Mouse (Mus musculus) ES-Bruce4 (cell line): Measurements from ENCODE around the gene Ppp4r1. TPM values are rescaled to one million over a fixed set of nuclear protein-coding genes. Genes with fewer than 3 reads are reported as not detected.

Experiments
- H3K27ac ChIP-seq: 2 replicates; pipeline ENCODE4 v1.5.1; 2012; ENCODE audit warnings: low read length, inconsistent platforms; ENCODE audit not compliant: insufficient read depth
- H3K27me3 ChIP-seq: 2 replicates; pipeline ENCODE4 v1.6.1; 2012; ENCODE audit warnings: mild to moderate bottlenecking, low read length, inconsistent platforms; ENCODE audit not compliant: control insufficient read depth, poor library complexity, insufficient read depth, severe bottlenecking
- H3K36me3 ChIP-seq: 2 replicates; pipeline ENCODE4 v1.6.1; 2012; ENCODE audit warnings: inconsistent platforms, mild to moderate bottlenecking, low read length, moderate library complexity; ENCODE audit not compliant: control insufficient read depth, poor library complexity, insufficient read depth, severe bottlenecking
- H3K4me1 ChIP-seq: one replicate; pipeline ENCODE4 v1.8.1; 2011; ENCODE audit warnings: low read length; ENCODE audit not compliant: control insufficient read depth, insufficient read depth
- H3K4me3 ChIP-seq: 2 replicates; pipeline ENCODE4 v1.5.1; 2011; ENCODE audit warnings: low read depth, mild to moderate bottlenecking, low read length
- H3K9ac ChIP-seq: 2 replicates; pipeline ENCODE4 v1.6.1; 2012; ENCODE audit warnings: low read depth, mild to moderate bottlenecking, inconsistent platforms; ENCODE audit not compliant: poor library complexity, severe bottlenecking
- H3K9me3 ChIP-seq: replicated peaks from 2 replicates; pipeline ENCODE4 v1.6.1; 2012; ENCODE audit warnings: mild to moderate bottlenecking, low read length, inconsistent platforms; ENCODE audit not compliant: control insufficient read depth, poor library complexity, insufficient read depth, severe bottlenecking
- CTCF ChIP-seq: IDR thresholded peaks from one replicate; pipeline ENCODE4 v1.8.1; 2011; ENCODE audit warnings: low read depth, low read length
- EP300 ChIP-seq: IDR thresholded peaks from 2 replicates; pipeline ENCODE4 v1.6.1; 2011; ENCODE audit warnings: low read depth, low read length; ENCODE audit not compliant: insufficient read depth
- POLR2A ChIP-seq: IDR thresholded peaks from one replicate; pipeline ENCODE4 v1.8.1; 2011; ENCODE audit warnings: low read length; ENCODE audit not compliant: insufficient read depth
- polyA plus RNA-seq: library from polyadenylated mRNA; stranded (reverse); fragments of >200 nt; gene quantifications from 2 replicates; pipeline ENCODE4 v1.2.4, GENCODE M21; 2011; ENCODE audit warnings: low read depth; ENCODE audit not compliant: missing spikeins, insufficient read depth, insufficient read length

Gene Ppp4r1
- polyA plus RNA-seq, 1 experiment: 48.4 TPM

DNA sequence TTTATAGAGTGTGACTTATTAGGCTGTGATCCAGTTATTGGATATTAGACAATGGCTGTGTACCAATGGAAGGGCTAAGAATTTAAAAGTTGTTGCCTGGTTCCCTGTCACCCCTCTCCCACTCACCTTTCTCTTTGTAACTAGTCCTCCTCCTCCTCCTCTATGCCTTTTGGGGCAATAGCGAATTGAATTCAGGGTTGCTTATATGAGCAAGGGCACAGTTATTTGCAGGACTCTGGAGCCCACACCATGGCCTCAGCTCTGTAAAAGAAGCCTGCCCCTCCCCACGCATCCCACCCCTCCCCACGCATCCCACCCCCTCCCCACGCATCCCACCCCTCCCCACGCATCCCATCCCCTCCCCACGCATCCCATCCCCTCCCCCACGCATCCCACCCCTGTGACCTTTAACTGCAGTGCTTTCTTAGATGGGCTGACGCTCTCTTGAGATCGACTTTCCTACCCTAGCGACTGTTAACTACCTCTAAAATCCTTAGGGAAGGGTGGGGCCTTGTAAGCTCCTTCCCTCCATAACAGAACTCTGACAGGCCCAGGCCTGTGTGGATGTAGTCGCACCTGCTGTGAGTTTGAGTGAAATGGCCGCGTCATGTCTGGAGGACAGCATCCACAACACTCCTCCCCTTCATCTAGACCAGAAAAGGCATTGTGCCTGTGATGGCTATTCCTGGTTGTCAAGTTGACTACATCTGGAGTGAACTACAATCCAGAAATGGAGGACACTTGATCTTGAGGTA, 11.9 kb downstream of the Ppp4r1 start:
- Histone ChIP-seq H3K9me3 (no peaks in the 10 kb centered on the region), H3K9ac (no peak overlapping the region), H3K4me1 (peaks cover 6% of the 10 kb centered on the region), H3K27ac (peak overlapping the region; percentile 65), H3K27me3 (no peaks in the 10 kb centered on the region), H3K36me3 (no peaks in the 10 kb centered on the region), H3K4me3 (no peak overlapping the region)
- TF ChIP-seq POLR2A (no peak), CTCF (no peak), EP300 (no peak)

GRCm38 (mm10) chr17:65796056-65796455, 13.7 kb downstream of the Ppp4r1 start:
- peaks cover 6% of the 10 kb centered on the region for H3K4me1 ChIP-seq

GRCm38 (mm10) chr17:65798446-65798845, 16.1 kb downstream of the Ppp4r1 start:
- H3K9ac ChIP-seq: no peak overlapping the region
- no peaks in the 10 kb centered on the region for H3K36me3 ChIP-seq
- TF ChIP-seq POLR2A (no peak), CTCF (no peak), EP300 (no peak)
- H3K4me3 ChIP-seq: no peak overlapping the region
- H3K27me3 ChIP-seq: no peaks in the 10 kb centered on the region
- no peaks in the 10 kb centered on the region for H3K9me3 ChIP-seq
- H3K4me1 ChIP-seq: peaks cover 6% of the 10 kb centered on the region
- no peak overlapping the region for H3K27ac ChIP-seq

More at GRCm38 (mm10) chr17:65796056-65796455, 13.7 kb downstream of the Ppp4r1 start:
- no peaks in the 10 kb centered on the region for H3K36me3 ChIP-seq
- H3K9ac ChIP-seq: no peak overlapping the region
- no peaks in the 10 kb centered on the region for H3K27me3 ChIP-seq
- no peaks in the 10 kb centered on the region for H3K9me3 ChIP-seq
- no peak overlapping the region for H3K4me3 ChIP-seq
- H3K27ac ChIP-seq: no peak overlapping the region
- TF ChIP-seq CTCF (no peak), EP300 (no peak), POLR2A (no peak)

GRCm38 (mm10) chr17:65799353-65799752, 17.0 kb downstream of the Ppp4r1 start:
- no peak overlapping the region for H3K9ac ChIP-seq
- H3K9me3 ChIP-seq: no peaks in the 10 kb centered on the region
- peaks cover 6% of the 10 kb centered on the region for H3K4me1 ChIP-seq
- TF ChIP-seq EP300: no peak
- TF ChIP-seq CTCF: no peak
- TF ChIP-seq POLR2A: no peak
- 0 out of 2 replicates have a peak, but pooled peaks cover 1% of the 10 kb centered on the region for H3K36me3 ChIP-seq
- no peak overlapping the region for H3K4me3 ChIP-seq
- H3K27me3 ChIP-seq: no peaks in the 10 kb centered on the region
- H3K27ac ChIP-seq: no peak overlapping the region

DNA sequence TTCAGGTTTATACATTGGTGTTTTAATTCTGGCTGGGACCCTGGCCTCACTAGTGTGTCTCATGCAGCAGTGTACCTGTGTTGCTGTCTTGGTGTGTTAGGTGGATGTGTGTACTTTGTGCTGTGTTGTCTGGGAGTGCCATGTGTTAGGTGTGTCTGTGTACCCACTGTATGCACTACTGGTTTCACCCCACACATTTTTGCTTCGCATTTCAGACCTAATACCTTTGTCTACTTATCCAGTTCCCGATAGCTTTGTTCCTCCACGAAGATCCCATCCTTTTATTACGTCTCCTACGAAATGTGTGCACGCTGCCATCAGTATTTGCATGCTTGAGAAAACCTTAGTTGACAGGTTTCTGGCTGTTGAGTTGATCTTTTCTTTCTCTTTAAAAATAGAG, 18.1 kb downstream of the Ppp4r1 start:
- no peak overlapping the region for H3K9ac ChIP-seq
- H3K36me3 ChIP-seq: 0 out of 2 replicates have a peak, but pooled peaks cover 3% of the 10 kb centered on the region
- no peak for TF ChIP-seq POLR2A
- no peak for TF ChIP-seq CTCF
- no peak for TF ChIP-seq EP300
- H3K4me1 ChIP-seq: peaks cover 1% of the 10 kb centered on the region
- no peak overlapping the region for H3K4me3 ChIP-seq
- no peak overlapping the region for H3K27ac ChIP-seq
- no peaks in the 10 kb centered on the region for H3K9me3 ChIP-seq
- no peaks in the 10 kb centered on the region for H3K27me3 ChIP-seq

DNA sequence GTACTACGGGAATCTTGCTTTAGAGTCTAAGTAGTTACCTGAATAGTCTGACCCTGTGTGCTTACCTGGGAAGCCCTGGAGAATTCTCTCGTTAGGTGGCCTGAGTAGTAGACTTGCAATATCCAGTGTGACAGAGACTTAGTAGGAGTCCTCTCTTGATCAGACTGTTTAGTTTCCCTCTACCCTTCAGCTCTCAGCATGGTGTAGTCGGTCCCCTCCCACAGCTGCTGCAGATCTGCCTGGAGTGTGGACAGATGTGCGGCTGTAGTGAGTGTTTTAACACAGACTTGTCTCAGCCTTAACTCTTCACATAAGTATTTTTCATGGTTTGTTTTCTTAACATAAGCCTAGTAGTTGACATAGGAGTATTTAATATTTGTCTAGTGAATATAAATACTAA, 19.7 kb downstream of the Ppp4r1 start:
- Histone ChIP-seq H3K9me3 (no peaks in the 10 kb centered on the region), H3K4me1 (peaks cover 1% of the 10 kb centered on the region), H3K27me3 (no peaks in the 10 kb centered on the region), H3K9ac (no peak overlapping the region), H3K4me3 (no peak overlapping the region), H3K27ac (no peak overlapping the region), H3K36me3 (0 out of 2 replicates have a peak, but pooled peaks cover 3% of the 10 kb centered on the region)
- TF ChIP-seq CTCF (no peak), EP300 (no peak), POLR2A (no peak)
